Mouse (Mus musculus): ENCODE measurements around the gene Pzp. TPM values are rescaled to one million over a fixed set of nuclear protein-coding genes. Genes with fewer than 3 reads are reported as not detected.

Gene Pzp
- not detected for total RNA-seq (2021)

DNA sequence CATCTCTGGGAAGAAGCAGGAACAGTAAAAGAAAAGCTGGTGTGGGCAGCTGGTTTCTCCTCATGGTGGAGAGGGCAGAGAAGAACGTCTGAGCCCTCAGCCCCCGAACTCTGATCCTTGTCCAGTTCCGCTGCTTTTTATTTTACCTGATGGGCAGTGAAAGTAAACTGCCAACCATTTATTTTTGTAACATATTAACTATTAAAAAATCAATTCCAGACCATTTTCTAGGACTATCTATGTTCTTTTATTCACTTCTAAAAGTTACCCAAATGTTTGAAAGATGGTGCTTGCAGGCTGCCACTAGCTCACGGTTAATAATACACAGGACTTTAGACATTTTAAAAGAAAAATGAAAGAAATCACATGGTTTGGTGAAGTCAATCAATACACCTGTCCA, at the start of gene Pzp:
Gene Pzp (minus strand): TSS at position 120 of the 400 bp plus-strand sequence.
- DNase-seq = no peak

DNA sequence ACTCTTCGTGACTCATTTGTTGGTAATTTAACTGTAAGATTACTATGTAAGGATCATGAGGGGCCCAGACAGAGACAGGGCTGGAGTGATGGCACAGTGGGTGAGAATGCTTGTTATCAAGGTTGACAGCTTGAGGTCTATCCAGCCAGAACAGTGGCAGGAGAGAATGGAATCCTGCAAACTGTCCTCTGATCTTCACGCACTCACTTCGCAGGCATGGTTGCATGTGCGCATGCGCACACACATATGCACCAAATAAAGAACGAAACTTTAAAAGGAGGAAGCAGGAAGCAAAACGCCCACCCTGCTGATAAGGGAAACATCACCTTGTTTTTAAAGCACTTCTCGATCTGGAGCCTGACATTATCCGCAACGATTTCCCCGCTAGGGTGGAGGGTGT, 40.1 kb upstream of the Pzp start:
- DNase-seq = no peak

DNA sequence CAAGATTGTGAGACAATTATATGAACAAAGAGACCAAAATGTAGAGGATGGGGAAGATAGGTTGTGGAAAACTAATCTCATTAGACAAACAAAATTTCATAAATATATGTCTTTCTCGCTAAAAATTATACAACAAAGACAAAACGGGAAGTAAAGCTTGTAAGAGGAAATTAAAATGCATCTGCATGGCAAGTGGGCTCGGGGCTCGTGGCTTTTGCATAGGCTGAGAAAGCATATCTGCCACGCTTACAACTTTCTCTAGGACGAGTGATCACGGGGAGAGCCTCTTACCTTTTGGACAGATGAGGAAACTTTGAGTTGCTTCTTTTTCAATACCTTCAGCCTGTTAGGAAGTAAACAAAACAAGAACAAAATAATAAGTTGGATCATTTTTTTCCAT, 27.5 kb upstream of the Pzp start:
- no peak for DNase-seq

DNA sequence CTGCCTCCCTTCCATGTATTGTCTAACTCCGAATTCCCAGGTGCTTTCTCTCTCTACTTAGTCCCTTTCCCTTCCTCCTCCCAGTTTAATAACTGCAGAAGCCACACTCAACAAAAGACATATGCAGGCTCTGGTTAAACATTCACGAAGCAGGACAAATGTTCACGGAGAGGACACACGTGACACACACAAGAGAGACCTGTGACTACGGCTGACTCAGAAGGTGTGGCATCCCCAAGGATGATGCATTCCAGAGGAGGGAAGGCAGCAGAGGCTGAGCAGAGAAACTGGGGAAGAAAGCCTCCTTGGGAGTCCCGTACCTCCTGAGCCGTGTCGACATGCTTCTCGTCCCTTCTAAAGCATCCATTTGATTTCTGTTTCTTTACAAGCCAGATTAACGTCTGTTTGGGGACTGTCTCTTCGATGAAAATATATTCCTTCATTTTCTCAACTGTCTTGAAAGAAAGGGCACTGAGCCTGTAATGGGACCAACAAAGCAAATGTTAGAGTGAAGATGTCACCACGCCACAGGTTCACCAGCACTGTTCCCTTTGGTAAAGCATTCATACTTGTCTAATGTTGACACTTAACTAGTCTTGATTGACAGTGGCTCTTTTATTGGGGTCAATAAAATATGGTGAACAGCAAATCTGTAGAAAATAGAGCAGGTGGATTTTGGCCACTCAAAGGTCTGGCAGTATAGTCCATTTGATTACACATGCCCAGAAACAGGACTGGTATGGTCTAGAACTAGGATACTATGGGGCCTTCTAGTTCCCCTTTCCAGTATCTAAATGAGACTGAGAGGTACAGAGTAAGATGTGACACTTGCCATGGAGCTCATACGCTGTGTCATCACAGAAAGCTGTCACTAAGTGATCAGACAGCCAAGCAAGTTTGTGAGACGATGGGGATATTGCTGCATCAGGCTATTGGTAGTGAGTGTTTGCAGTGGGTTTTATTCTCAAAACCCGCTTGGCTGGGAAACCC, 23.2 kb upstream of the Pzp start:
- DNase-seq = no peak

DNA sequence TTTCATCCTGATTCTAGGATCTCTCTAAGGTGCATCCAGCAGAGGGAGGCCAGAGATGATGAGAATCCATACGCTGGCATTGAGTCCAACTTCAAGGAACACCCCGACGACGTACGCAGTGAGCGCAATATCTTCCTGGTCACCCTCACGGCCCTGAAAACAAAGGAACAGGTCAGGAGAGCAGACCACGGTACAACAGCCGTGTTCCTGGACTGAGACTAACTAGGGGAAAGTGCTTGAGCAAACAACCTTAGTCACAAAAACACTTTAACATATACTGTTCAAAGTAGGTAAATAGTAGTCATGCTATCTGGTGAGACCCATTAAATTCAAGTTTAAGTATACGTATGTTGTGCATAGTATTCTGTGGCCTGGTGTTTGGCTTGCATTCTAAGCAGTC, 22.0 kb upstream of the Pzp start:
- DNase-seq = no peak

DNA sequence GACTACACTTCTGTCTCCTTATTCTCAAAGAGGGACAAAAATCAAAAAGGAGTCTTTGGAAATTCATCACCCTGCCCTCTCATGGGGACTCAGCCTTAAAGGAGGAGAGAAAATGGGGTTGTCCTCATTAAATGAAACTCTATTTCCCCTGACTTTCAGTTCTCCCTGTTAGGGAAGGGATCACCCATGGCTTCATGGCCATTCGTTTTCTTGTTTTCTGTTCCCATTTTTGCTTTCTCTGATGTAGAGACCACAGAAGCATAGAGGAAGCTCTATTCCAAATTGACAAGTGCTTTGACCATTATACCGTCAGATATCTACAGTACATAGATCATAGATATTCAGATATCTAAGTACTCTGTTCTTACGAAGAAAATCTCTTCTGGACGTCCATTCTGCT, 18.9 kb upstream of the Pzp start:
- DNase-seq = no peak

DNA sequence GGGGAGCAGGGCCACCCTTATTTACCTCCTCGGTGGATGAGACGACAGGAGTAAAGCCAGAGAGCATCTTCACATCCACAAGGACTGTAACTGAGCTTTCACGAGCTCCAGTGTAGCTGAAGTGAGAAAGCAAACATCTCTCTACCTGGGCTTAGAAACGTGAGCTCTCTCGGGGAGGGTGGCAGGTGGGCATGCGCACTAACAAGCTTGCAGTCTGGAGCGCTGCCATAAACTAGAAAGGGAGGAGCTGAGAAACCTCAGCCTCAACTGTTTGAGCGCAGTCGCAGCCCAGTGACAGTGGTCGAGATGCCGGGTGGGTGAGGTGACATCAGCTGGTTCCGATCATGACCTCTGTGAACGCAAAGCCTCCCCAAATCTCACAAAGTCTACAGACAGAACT, 16.7 kb upstream of the Pzp start:
- DNase-seq = peak in 1 of 2 experiments; percentile 18

DNA sequence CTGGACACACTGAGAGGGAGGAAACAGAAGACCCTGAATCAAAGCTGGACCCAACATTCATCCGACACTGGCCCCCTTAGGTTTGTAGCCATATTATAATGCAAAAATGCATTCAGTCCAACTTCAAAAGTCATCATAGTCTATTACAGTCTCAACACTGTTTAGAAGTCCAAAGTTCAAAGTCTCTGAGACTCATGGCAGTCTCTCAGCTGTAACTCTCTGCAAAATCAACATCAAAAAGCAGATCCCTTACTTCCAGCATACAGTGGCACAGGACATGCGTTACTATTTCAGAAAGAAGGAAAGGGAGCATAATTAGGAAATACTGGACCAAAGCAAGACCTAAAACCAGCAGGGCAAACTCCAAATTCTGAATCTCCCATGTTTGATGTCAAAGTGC, 8.7 kb upstream of the Pzp start:
- no peak for DNase-seq

DNA sequence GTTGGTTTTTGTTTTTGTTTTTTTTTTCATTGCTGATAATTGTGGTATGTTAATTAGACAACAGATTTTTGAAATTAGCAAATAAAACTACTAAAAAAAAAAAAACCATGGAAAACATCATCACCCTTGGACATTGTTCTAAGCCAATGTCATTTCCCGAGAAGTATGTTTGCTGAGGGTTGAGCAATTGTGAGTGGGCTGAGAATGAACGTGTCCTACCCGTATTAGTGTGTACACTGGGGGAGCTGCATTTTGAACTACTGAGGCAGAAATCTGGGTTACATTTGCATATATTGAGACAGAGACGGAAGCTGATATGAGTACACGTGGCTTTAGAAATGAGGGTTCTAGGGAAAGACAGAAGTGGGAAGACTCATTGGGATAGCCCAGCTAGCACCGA, 6.8 kb upstream of the Pzp start:
- DNase-seq = no peak

DNA sequence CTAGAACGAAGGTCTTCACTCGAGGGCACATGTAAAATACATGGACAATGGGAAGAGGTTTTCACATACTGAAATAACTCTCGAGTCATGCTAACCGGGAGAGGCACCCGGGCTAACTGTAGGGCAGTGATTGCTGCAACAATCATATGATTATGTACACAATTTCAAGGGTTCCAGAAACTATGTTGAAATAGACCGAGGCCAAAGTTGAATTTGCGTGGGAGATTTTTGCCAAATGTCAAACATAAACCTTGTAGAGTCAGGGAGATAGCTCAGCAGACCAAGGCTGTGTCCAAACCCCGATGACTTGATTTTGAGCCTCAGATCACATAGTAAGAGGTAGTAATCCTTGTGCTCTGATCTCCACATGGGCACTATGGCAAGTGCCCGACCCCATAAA, 6.2 kb upstream of the Pzp start:
- no peak for DNase-seq

DNA sequence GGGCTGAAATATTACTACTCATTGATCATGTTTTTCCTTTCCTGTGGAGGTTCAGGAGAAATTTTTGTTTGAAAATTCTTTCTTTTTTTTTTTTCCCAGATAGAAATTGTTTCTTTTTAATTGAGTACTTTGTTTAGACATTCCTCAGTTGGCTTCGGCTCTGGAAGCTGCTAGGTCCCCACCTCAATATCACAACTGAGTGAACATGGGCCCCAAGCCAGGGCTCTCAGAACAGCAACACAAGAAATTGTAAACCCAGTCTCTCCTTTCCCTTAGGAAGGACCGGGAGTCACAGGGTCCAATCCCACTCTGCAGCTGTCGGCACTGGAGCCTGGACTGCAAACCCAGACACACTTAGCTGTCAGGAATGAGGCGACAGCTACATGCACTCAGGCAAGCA, 2.0 kb upstream of the Pzp start:
- DNase-seq = no peak

DNA sequence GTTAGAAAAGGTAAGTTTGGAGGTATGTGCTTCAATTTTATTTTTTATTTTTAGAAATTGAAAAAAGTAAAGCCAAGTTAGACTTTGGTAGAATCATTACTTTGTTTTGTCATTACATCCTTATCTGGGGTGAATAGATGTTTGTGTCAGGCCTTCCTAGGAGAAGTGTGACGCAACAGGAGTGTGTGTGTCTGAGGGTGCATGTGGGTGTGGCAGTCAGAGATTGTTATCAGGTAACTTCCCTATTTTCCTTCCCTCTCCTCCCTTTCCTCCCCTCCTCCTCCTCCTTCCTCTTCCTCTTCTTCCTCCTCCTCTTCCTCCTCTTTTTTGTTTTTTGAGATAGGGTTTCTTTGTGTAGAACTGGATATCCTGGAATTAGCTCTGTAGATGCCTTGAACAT, 590 bp upstream of the Pzp start:
- no peak for DNase-seq

DNA sequence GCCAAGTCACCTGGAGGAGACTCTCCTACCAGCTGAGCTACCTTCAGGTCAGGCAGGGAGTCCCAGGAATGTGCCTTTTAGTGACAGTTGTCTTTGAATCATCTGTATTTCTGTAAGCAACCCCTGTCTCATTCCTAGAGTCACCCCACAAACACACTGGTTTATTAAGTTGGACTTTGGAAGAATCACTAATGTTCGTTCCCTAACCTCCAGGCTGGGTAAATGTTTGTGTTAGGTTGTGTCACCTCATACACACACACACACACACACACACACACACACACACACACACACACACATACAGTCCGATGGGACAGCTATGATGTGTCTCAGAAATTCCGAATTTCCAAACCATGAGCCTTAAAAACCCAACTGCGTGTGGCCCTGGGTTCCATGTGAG, 719 bp downstream of the Pzp start:
- DNase-seq = no peak

DNA sequence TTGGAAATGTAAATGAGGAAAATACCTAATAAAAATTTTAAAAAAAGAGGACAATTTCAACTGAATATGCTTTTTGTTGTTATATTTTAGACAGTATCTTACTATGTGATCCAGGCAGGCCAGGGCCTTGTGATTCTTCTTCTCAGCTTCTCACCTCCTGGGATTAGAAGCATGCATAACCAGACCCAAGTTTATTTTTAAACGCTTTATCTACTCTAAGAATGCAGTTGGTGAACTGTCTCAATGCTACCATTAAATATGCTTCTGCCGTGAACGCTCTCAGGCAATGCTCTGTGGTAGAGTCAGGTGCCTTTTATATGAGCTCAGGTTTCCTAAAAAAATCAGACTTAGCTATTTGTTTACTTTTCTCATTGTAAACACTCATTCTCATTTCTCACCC, 3.2 kb downstream of the Pzp start:
- no peak for DNase-seq

DNA sequence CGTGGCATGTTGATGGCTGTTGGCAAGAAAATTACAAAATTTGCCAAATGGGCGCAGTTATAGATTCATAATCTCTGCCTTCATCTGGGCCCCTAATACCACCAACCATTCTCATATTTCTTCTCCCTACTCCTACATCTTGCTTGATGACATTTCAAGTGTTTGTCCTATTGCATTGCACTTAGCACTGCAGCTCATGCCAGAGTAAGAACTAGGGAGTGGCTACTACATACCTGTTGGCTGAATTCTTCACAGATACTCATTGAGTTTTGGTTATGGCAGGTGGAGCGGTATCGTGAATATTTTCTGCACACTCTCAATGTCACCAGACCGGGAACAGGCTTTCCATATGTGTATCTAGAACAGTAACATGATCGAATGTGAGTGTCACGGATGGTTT, 7.4 kb downstream of the Pzp start:
- no peak for DNase-seq

DNA sequence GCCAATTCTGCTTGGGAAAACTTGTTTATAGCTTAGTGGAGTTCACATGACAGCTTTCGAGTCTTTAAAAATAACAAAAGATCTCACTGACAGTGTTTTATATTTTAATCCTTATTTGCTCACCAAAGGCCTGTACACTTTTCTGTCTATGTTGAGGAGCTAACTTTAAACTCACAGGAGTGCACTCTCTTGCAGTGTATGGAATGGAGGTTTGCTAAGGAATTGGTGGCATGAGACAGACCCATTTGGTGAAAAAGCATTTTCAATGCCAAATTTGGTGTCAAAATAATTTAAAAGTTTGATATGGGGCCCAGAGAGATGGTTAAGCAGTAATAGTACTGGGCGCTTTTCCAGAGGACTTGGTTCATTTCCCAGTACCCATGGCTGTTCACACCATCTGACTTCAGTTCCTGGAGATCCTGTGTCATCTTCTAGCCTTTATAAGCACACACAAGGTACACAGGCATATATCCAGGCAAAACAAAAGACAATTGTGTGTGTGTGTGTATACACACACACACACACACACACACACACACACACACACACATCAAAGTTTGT, 20.8 kb downstream of the Pzp start:
- peak; percentile 29 to 31 for DNase-seq

DNA sequence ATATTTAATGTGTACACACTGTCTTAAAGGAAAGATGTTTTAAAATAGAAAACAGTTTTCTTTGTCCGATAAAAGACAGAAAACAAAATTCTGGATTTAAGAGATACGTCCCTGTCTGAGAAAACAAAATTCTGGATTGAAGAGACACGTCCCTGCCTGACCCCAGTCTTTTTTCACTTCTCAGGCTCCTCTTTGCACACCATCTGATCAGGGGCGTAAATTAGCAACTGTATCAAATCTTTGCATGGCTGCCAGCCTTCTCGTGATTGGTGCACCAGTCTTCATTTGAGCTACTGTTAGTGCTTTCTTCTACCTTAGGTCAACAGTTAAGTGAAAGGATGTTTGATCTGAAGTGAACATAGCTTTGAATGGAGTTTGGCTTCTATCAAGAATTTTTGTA, 21.8 kb downstream of the Pzp start:
- no peak for DNase-seq

DNA sequence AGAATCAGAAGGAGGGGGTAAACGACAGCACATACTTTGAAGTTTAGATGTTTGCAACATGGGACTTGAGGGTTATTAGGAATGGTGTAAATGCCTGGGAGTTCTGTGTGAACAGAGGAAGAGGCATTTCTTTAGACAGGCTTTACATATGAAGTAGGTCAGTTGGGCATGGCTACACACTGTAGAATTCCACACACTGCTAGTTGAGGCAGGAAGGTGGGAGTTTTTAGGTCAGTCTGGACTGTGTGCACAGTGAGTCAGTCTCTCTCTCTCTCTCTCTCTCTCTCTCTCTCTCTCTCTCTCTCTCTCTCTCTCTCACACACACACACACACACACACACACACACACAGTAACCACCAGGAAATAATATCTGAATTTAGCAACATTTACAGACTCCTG, 31.2 kb downstream of the Pzp start:
- DNase-seq = no peak

DNA sequence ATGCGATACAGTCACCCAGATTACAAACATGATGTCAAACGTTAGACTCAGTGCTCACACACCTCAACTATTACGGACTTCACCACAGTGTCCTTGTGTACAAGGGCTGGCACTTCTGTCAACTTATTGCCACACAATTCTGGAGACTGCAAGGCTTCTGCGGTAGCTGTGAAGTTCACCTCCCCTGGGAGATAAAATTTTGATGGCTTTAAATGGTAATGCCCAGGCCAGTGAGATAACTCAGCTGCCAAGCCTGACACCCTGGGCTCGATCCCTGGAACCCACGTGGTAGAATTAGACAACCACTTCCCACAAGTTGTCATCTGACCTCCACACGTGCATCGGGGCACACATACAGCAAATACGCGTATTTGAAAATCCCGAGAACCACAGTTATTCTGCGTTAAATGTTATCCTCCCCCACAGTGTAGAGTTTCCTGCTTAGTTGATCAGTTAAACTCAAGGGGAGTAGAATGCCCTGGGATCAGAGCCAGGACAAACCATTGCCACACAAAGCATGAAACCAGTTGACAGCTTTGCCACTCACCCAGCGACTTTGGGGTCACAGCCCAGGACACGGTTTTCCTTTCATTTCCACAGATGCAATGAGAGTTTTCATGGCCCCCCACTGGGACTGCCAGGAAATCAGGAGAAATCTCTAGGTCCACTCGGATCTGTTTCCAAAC, 31.7 kb downstream of the Pzp start:
- no peak for DNase-seq

DNA sequence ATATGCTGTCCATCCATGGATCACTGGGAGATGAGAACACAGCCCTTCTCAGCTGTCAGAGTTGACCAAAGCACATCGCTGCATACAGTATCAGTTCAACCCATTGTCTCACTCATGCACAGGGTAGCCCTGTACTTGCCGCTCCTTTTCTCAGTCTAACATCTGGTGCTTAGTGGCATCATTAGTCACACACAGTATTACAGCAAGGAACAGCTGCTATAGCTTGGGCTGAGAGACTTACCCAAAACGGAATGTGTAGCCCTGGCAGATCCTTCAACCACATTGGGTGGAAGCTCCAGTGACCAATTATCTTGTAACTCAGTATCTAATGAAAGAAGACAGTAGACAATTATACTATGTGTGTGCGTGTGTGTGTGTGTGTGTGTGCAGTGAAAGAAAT, 34.6 kb downstream of the Pzp start:
- no peak for DNase-seq

DNA sequence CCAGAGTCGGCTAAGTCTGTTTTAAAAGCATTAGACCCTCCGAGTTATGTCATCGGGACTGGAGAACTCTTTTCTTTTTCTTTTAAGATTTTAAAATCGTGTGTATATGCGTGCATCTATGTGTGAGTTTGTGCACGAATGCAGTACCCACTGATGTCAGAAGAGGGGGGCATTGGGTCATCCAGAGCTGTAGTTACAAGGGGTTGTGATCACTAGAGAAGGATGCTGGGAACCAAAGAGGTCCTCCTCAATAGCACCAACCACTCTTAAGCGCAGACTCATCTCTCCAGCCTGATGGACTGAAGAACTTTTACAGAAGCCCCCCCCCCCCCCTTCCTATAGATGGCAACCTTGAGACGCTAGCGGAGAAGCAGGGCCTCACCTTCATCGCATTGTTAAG, 36.4 kb downstream of the Pzp start:
- no peak for DNase-seq

DNA sequence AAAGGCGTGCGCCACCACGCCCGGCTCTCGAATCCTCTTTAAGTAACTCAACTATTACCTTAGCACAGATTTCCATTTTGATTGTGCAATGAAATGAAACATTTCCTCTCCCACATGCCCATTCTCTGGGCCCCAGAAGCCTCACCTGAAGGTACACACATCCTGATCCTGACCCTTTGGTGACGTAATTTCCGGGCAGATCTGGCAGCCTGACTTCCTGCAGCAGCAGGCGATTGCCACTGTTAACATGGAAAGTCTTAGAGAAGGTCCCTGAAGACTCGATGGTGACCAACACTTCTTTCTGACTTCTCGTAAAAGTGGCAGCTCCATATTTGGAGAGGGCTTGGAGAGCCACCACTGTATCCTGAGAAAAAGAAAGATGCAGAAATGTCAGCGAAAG, 38.8 kb downstream of the Pzp start:
- no peak for DNase-seq
